8 mouse cellular contexts compared by ENCODE assay signal in the genomic region with DNA sequence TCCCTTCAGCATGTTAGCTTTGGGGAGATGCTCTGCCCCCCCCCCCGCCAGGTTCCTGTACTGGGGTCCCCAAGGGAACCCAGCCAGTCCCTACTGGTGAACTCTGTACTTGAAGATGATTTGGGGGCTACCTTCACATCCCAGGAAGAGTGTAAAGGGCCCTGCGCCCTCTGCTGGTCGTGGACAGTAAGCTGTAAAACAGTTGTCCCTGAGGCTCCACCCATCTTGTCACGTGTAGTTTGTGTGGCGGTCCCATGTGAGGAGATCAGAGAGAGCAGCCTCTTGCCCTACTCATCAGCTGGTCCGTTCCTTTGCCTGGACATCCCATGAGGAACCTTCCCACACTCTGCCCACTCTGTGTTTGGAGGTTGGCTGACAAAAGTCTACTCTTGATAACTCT. TPM values are rescaled to one million over a fixed set of nuclear protein-coding genes. Genes with fewer than 3 reads are reported as not detected.
A peak's percentile ranks its signal among the peaks of the same experiment; 100 is the strongest.
DNase-seq lines count a peak whose midpoint lies in the region; ATAC-seq and TF ChIP-seq lines count a peak whose summit lies in the region.

No protein-coding gene starts in this region.

- H3K36me3 ChIP-seq in ES-Bruce4 (ENCODE audit: control insufficient read depth, insufficient read depth, low read length, poor library complexity, severe bottlenecking): no peaks in the 10 kb centered on the region
- H3K36me3 ChIP-seq in kidney, postnatal 0 days (ENCODE audit: insufficient read depth, low read length): no peaks in the 10 kb centered on the region

- 11% methylated on average over 6 of the region's 6 CpGs for WGBS in kidney, postnatal 0 days

- DNase-seq in gastrocnemius, adult 2 months: peak; percentile 29
- DNase-seq in gastrocnemius, postnatal 25 days: no peak
- DNase-seq in c-Kit-negative CD71-positive TER-119-positive erythroid progenitor cells, embryonic 14.5 days (ENCODE audit: low read depth, low spot score): peak; percentile 16
- DNase-seq in forelimb bud, embryonic 11.5 days (ENCODE audit: low read depth, low spot score): peak; percentile 67
- DNase-seq in kidney, postnatal 0 days (ENCODE audit: low spot score): peak; percentile 75
- peak; percentile 62 for DNase-seq in thymus, postnatal 14 days

- no peak overlapping the region for H3K4me3 ChIP-seq in gastrocnemius, adult 2 months
- H3K4me3 ChIP-seq in ES-Bruce4 (ENCODE audit: low read depth, low read length): peak overlapping the region; percentile 60
- no peak overlapping the region for H3K4me3 ChIP-seq in kidney, postnatal 0 days (replicated peaks; ENCODE audit: low read depth, low read length)

- H3K27me3 ChIP-seq in ES-Bruce4 (ENCODE audit: control insufficient read depth, insufficient read depth, low read length, poor library complexity, severe bottlenecking): no peaks in the 10 kb centered on the region
- no peaks in the 10 kb centered on the region for H3K27me3 ChIP-seq in kidney, postnatal 0 days (ENCODE audit: insufficient read depth, low read length)

- ATAC-seq in kidney, postnatal 0 days (replicated peaks; ENCODE audit: low FRiP score, low read depth): peak; percentile 56; the same call in 1 of the 2 replicates
- peak; percentile 64 for ATAC-seq in megakaryocyte, adult 5-6 weeks (ENCODE audit: poor library complexity, severe bottlenecking)

- H3K4me2 ChIP-seq in kidney, postnatal 0 days (ENCODE audit: low read length): peak overlapping the region; percentile 34; the same call in 1 of the 2 replicates

- no peak overlapping the region for H3K27ac ChIP-seq in gastrocnemius, adult 2 months
- H3K27ac ChIP-seq in ES-Bruce4 (ENCODE audit: insufficient read depth, low read length): no peak overlapping the region
- H3K27ac ChIP-seq in kidney, postnatal 0 days: no peak overlapping the region

- TF ChIP-seq POLR2A in ES-Bruce4 (IDR thresholded peaks at IDR 0.05; ENCODE audit: insufficient read depth, low read length): no peak

- TF ChIP-seq CTCF in gastrocnemius, adult 2 months (IDR thresholded peaks at IDR 0.05): peak; percentile 51
- TF ChIP-seq CTCF in ES-Bruce4 (IDR thresholded peaks at IDR 0.05; ENCODE audit: low read depth, low read length): peak; percentile 81
- TF ChIP-seq CTCF in kidney, postnatal 0 days (IDR thresholded peaks at IDR 0.05; ENCODE audit: low read depth): peak; percentile 79

- no peak overlapping the region for H3K9ac ChIP-seq in ES-Bruce4 (ENCODE audit: low read depth, poor library complexity, severe bottlenecking)
- H3K9ac ChIP-seq in kidney, postnatal 0 days (ENCODE audit: low read depth, low read length): no peak overlapping the region

- H3K9me3 ChIP-seq in ES-Bruce4 (replicated peaks; ENCODE audit: control insufficient read depth, insufficient read depth, low read length, poor library complexity, severe bottlenecking): no peaks in the 10 kb centered on the region
- no peaks in the 10 kb centered on the region for H3K9me3 ChIP-seq in kidney, postnatal 0 days (replicated peaks; ENCODE audit: low read length)

- no peaks in the 10 kb centered on the region for H3K4me1 ChIP-seq in ES-Bruce4 (ENCODE audit: control insufficient read depth, insufficient read depth, low read length)
- no peaks in the 10 kb centered on the region for H3K4me1 ChIP-seq in kidney, postnatal 0 days (replicated peaks; ENCODE audit: insufficient read depth, low read length)

- no peak for TF ChIP-seq EP300 in ES-Bruce4 (IDR thresholded peaks at IDR 0.05; ENCODE audit: insufficient read depth, low read depth, low read length)

- intact Hi-C loops in gastrocnemius, adult 2 months (cut with DNase I): no loop called here

RNA-seq across cellular contexts. Expression of a gene that starts 15.8 kb away (rescaled TPM):
- total RNA-seq in gastrocnemius, adult 2 months (2021): not detected
- total RNA-seq in gastrocnemius, postnatal 25 days (2021): not detected
- polyA plus RNA-seq in ES-Bruce4 (2011; ENCODE audit: insufficient read depth, insufficient read length, low read depth, missing spikeins): not detected in 2 replicates
- not detected in 2 replicates for polyA plus RNA-seq in kidney, postnatal 0 days (2015; fragmentation: Nextera tagmentation; extraction: Ambion mirVana)
- not detected in 2 replicates for total RNA-seq in megakaryocyte, adult 5-6 weeks (2015)
- not detected in 2 replicates for total RNA-seq in megakaryocyte, adult 5-6 weeks (2017)

RNA-seq across cellular contexts. Expression of a gene that starts 20.9 kb away (rescaled TPM):
- total RNA-seq in gastrocnemius, adult 2 months (2021): not detected
- total RNA-seq in gastrocnemius, postnatal 25 days (2021): not detected
- not detected in 2 replicates for polyA plus RNA-seq in ES-Bruce4 (2011; ENCODE audit: insufficient read depth, insufficient read length, low read depth, missing spikeins)
- polyA plus RNA-seq in kidney, postnatal 0 days (2015; fragmentation: Nextera tagmentation; extraction: Ambion mirVana): not detected in 2 replicates
- not detected in 2 replicates for total RNA-seq in megakaryocyte, adult 5-6 weeks (2015)
- not detected in 2 replicates for total RNA-seq in megakaryocyte, adult 5-6 weeks (2017)

RNA-seq across cellular contexts. Expression of a gene that starts 35.8 kb away (rescaled TPM):
- not detected for total RNA-seq in gastrocnemius, adult 2 months (2021)
- not detected for total RNA-seq in gastrocnemius, postnatal 25 days (2021)
- not detected in 2 replicates for polyA plus RNA-seq in ES-Bruce4 (2011; ENCODE audit: insufficient read depth, insufficient read length, low read depth, missing spikeins)
- not detected in 2 replicates for polyA plus RNA-seq in kidney, postnatal 0 days (2015; fragmentation: Nextera tagmentation; extraction: Ambion mirVana)
- total RNA-seq in megakaryocyte, adult 5-6 weeks (2015): not detected in 2 replicates
- not detected in 2 replicates for total RNA-seq in megakaryocyte, adult 5-6 weeks (2017)

RNA-seq across cellular contexts. Expression of a gene that starts 53.6 kb away (rescaled TPM):
- total RNA-seq in gastrocnemius, adult 2 months (2021): not detected
- not detected for total RNA-seq in gastrocnemius, postnatal 25 days (2021)
- polyA plus RNA-seq in ES-Bruce4 (2011; ENCODE audit: insufficient read depth, insufficient read length, low read depth, missing spikeins): not detected in 2 replicates
- not detected in 2 replicates for polyA plus RNA-seq in kidney, postnatal 0 days (2015; fragmentation: Nextera tagmentation; extraction: Ambion mirVana)
- total RNA-seq in megakaryocyte, adult 5-6 weeks (2015): not detected in 2 replicates
- total RNA-seq in megakaryocyte, adult 5-6 weeks (2017): not detected in 2 replicates

RNA-seq across cellular contexts. Expression of a gene that starts 54.2 kb away (rescaled TPM):
- not detected for total RNA-seq in gastrocnemius, adult 2 months (2021)
- not detected for total RNA-seq in gastrocnemius, postnatal 25 days (2021)
- polyA plus RNA-seq in ES-Bruce4 (2011; ENCODE audit: insufficient read depth, insufficient read length, low read depth, missing spikeins): not detected in 2 replicates
- not detected in 2 replicates for polyA plus RNA-seq in kidney, postnatal 0 days (2015; fragmentation: Nextera tagmentation; extraction: Ambion mirVana)
- not detected in 2 replicates for total RNA-seq in megakaryocyte, adult 5-6 weeks (2015)
- total RNA-seq in megakaryocyte, adult 5-6 weeks (2017): not detected in 2 replicates
